Mouse (Mus musculus) liver, postnatal 0 days (tissue): ENCODE data around the gene Cyb561.

Experiments
- CTCF ChIP-seq: sonication (generic); IDR thresholded peaks from 2 replicates; pipeline ENCODE4 v1.5.1; 2016; ENCODE audit warnings: antibody characterized with exemption, low read depth
- EP300 ChIP-seq: IDR thresholded peaks from 2 replicates; pipeline ENCODE4 v1.6.1; 2016; ENCODE audit warnings: antibody characterized with exemption, low read depth, mild to moderate bottlenecking

DNA sequence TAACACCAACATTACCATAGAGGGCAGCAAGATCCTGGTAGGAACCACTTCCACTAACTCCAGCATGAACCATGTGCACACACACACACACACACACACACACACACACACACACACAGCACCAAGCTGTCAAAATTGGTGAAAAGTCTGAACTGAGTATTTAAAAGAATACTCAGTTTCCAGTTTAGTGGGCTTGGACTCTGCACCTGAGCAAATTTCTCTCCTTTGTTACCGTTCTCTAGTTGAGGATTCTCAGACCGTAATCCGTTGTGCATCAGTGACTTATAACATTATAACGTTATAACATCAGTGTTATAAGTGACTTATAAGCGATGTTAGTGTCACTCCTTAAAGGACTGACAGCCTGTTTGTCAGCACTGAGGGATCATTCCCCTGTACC, 22.5 kb upstream of the Cyb561 start:
- TF ChIP-seq CTCF: no peak
- TF ChIP-seq EP300: no peak
